Mouse (Mus musculus): ENCODE measurements around the gene Rhox4b. TPM values are rescaled to one million over a fixed set of nuclear protein-coding genes. Genes with fewer than 3 reads are reported as not detected.
"Not testable (repeated sequence)": the region's sequence is repeated elsewhere in the genome, so short reads cannot be mapped to it uniquely, and the experiment has no call there.

The Rhox4b gene
- total RNA-seq (2021), result not detected in 2 replicates
- long read RNA-seq, experiment 1, result 0 reads
- long read RNA-seq, experiment 2, result 0 reads

DNA sequence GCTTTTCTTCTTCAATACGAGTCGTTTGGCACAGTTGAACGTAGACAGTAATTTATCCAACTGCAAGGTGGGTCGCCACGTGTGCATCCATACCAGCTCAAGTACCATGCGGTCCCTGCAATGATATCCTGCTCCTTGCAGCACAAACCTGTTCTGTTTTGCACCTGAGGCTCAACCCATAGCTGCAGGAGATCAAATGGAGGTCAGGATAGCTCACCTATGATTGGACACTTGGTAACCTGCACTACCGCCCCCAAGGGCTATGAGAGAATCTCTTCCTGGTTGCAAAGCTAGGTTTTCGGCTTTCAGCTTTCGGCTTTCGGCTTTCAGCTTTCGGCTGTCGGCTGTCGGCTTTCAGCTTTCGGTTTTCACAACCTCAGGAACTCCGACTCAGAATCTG is at the start of gene Rhox4b:
Rhox4b (plus strand) TSS at position 301 of the 400 bp plus-strand sequence.
- DNase-seq, result not testable (repeated sequence)

- DNase-seq, result not testable (repeated sequence)
Observed at GRCm38 (mm10) chrX:37390548-37390947, 41.7 kb upstream of the Rhox4b start, which contains the start of gene Rhox4a2. Rhox4a2 (plus strand) TSS chrX:37390848.

DNA sequence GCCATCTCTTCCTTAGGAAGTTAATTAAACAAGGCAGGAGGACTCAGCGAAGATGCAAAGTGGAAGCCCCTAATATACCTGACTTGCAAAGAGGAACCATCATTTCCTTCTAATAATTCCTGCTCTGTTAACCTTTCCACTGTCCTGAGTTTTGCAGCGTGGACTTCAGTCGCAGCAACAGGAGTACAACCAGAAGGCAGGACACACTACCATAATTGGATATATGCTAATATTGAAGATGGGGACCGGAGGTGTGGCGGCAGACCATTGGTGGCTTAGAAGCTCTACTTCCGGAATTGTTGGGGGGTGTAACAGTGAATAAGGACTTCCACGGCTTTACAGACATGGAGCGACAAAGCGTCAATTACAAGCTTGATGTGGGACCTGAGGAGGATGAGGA is 20.5 kb upstream of the Rhox4b start, which contains the start of gene Rhox2b:
Rhox2b (plus strand) TSS at position 301 of the 400 bp plus-strand sequence.
- not testable (repeated sequence) for DNase-seq

- DNase-seq, result not testable (repeated sequence)
Observed at GRCm38 (mm10) chrX:37453380-37453779, 21.1 kb downstream of the Rhox4b start, which contains the start of gene Rhox2c. Rhox2c (plus strand) TSS chrX:37453680.

DNA sequence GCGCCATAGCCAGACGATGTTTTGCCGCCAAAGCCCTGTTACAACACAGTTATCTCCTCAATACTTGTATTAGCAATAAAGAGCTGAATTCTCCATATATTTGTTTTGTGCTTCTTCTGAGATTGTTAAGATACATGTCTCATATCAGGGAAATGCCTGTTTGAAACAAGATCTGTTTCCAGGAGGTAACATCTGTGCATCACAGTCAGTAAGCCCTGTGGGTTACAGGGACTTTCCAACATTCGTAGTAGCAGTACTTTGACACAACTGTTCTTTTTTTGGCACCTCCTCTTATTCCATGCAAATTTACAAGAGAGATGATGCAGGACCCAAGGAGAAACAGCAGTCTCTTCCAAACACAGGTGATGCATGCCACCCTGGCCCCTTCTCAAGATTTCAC is 26.0 kb downstream of the Rhox4b start, which contains the start of gene Rhox3c:
Rhox3c (plus strand) TSS at position 301 of the 400 bp plus-strand sequence.
- not testable (repeated sequence) for DNase-seq

DNA sequence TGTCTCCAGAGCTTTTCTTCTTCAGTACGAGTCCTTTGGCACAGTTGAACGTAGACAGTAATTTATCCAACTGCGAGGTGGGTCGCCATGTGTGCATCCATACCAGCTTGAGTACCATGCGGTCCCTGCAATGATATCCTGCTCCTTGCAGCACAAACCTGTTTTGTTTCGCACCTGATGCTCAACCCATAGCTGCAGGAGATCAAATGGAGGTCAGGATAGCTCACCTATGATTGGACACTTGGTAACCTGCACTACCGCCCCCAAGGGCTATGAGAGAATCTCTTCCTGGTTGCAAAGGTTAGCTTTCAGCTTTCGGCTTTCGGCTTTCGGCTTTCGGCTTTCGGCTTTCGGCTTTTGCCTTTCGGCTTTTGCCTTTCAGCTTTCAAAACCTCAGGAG is 47.7 kb downstream of the Rhox4b start, which contains the start of gene Rhox4c:
Rhox4c (plus strand) TSS at position 301 of the 400 bp plus-strand sequence.
- DNase-seq, result not testable (repeated sequence)

Other genes with a start within 250 kb of the Rhox4b start
- 610 and 644 TPM in 2 replicates for gene Ndufa1, start 241.3 kb upstream of the Rhox4b start, total RNA-seq (2021)
- 4.1 and 4.2 TPM in 2 replicates for gene Rnf113a1, start 241.2 kb upstream of the Rhox4b start, total RNA-seq (2021)
- gene Gm9, start 221.5 kb upstream of the Rhox4b start, total RNA-seq (2021), result not detected in 2 replicates
- gene Rhox1, start 210.2 kb upstream of the Rhox4b start, total RNA-seq (2021), result not detected in 2 replicates
- not detected in 2 replicates for gene Rhox2a, start 187.5 kb upstream of the Rhox4b start, total RNA-seq (2021)
- not detected in 2 replicates for gene Rhox3a, start 182.6 kb upstream of the Rhox4b start, total RNA-seq (2021)
- not detected in 2 replicates for gene Rhox4a, start 167.2 kb upstream of the Rhox4b start, total RNA-seq (2021)
- not detected in 2 replicates for gene Rhox3a2, start 52.5 kb upstream of the Rhox4b start, total RNA-seq (2021)
- not detected in 2 replicates for gene Rhox4a2, start 41.6 kb upstream of the Rhox4b start, total RNA-seq (2021)
- gene Rhox2b, start 20.4 kb upstream of the Rhox4b start, total RNA-seq (2021), result not detected in 2 replicates
- not detected in 2 replicates for gene Rhox2c, start 21.2 kb downstream of the Rhox4b start, total RNA-seq (2021)
- not detected in 2 replicates for gene Rhox3c, start 26.1 kb downstream of the Rhox4b start, total RNA-seq (2021)
- gene Rhox4c, start 47.8 kb downstream of the Rhox4b start, total RNA-seq (2021), result not detected in 2 replicates
- not detected in 2 replicates for gene Rhox2d, start 60.9 kb downstream of the Rhox4b start, total RNA-seq (2021)
- not detected in 2 replicates for gene Rhox4d, start 81.9 kb downstream of the Rhox4b start, total RNA-seq (2021)
- gene Rhox2e, start 98.0 kb downstream of the Rhox4b start, total RNA-seq (2021), result not detected in 2 replicates
- not detected in 2 replicates for gene Rhox3e, start 109.5 kb downstream of the Rhox4b start, total RNA-seq (2021)
- not detected in 2 replicates for gene Rhox4e, start 124.9 kb downstream of the Rhox4b start, total RNA-seq (2021)
- gene Rhox2f, start 138.9 kb downstream of the Rhox4b start, total RNA-seq (2021), result not detected in 2 replicates
- not detected in 2 replicates for gene Rhox3f, start 148.5 kb downstream of the Rhox4b start, total RNA-seq (2021)
- not detected in 2 replicates for gene Rhox4f, start 175.2 kb downstream of the Rhox4b start, total RNA-seq (2021)
- gene Rhox3g, start 196.1 kb downstream of the Rhox4b start, total RNA-seq (2021), result not detected in 2 replicates
- gene Rhox2g, start 211.0 kb downstream of the Rhox4b start, total RNA-seq (2021), result not detected in 2 replicates
- gene Rhox4g, start 218.8 kb downstream of the Rhox4b start, total RNA-seq (2021), result not detected in 2 replicates
- not detected in 2 replicates for gene Rhox3h, start 236.3 kb downstream of the Rhox4b start, total RNA-seq (2021)
- gene Rhox2h, start 240.8 kb downstream of the Rhox4b start, total RNA-seq (2021), result not detected in 2 replicates

All from adrenal gland, postnatal 14 days (tissue).